Mouse (Mus musculus): ENCODE measurements around the gene Ifnab. TPM values are rescaled to one million over a fixed set of nuclear protein-coding genes. Genes with fewer than 3 reads are reported as not detected.

Gene Ifnab
- total and polyA plus RNA-seq, 2 experiments from 2014 or later = not detected

- WGBS = 29% methylated on average over 2 of the region's 2 CpGs
- Histone ChIP-seq H3K9me3 (ENCODE audit: low read length) (no peaks in the 10 kb centered on the region), H3K4me2 (ENCODE audit: low read depth) (no peak overlapping the region), H3K4me3 (ENCODE audit: low read depth, low read length) (no peak overlapping the region), H3K36me3 (ENCODE audit: insufficient read depth) (no peaks in the 10 kb centered on the region), H3K4me1 (ENCODE audit: insufficient read depth) (no peaks in the 10 kb centered on the region), H3K27me3 (ENCODE audit: insufficient read depth, low read length) (no peaks in the 10 kb centered on the region), H3K27ac (ENCODE audit: low read depth, low read length) (no peak overlapping the region), H3K9ac (no peak overlapping the region)
- no peak for TF ChIP-seq CTCF (IDR thresholded peaks at IDR 0.05; ENCODE audit: low read depth)
- ATAC-seq (no peak), DNase-seq (no peak)
Measured at GRCm38 (mm10) chr4:88642526-88642925, 48.6 kb downstream of the Ifnab start.

GRCm38 (mm10) chr4:88641077-88641831 lies 49.9 kb downstream of the Ifnab start:
- no peak overlapping the region for H3K27ac ChIP-seq (ENCODE audit: low read depth, low read length)
- no peaks in the 10 kb centered on the region for H3K36me3 ChIP-seq (ENCODE audit: insufficient read depth)
- ATAC-seq = peak; percentile 98
- no peaks in the 10 kb centered on the region for H3K27me3 ChIP-seq (ENCODE audit: insufficient read depth, low read length)
- peak; percentile 81 for TF ChIP-seq CTCF (IDR thresholded peaks at IDR 0.05; ENCODE audit: low read depth)
- peak overlapping the region; percentile 36 for H3K4me2 ChIP-seq (ENCODE audit: low read depth)
- WGBS = 8% methylated on average over 11 of the region's 11 CpGs
- H3K4me3 ChIP-seq (ENCODE audit: low read depth, low read length) = peak overlapping the region; percentile 28
- H3K9ac ChIP-seq = peak overlapping the region; percentile 15; the same call in 1 of the 2 replicates
- no peaks in the 10 kb centered on the region for H3K9me3 ChIP-seq (ENCODE audit: low read length)
- peak; percentile 90 for DNase-seq
- H3K4me1 ChIP-seq (ENCODE audit: insufficient read depth) = no peaks in the 10 kb centered on the region

GRCm38 (mm10) chr4:88640704-88641076 lies 50.5 kb downstream of the Ifnab start:
- WGBS = 52% methylated on average over 8 of the region's 8 CpGs

More at GRCm38 (mm10) chr4:88640704-88641076, 50.5 kb downstream of the Ifnab start:
- TF ChIP-seq CTCF (IDR thresholded peaks at IDR 0.05; ENCODE audit: low read depth) = no peak
- DNase-seq (no peak), ATAC-seq (no peak)
- Histone ChIP-seq H3K9ac (peak overlapping the region; percentile 15; the same call in 1 of the 2 replicates), H3K27me3 (ENCODE audit: insufficient read depth, low read length) (no peaks in the 10 kb centered on the region), H3K4me3 (ENCODE audit: low read depth, low read length) (peak overlapping the region; percentile 28), H3K4me2 (ENCODE audit: low read depth) (peak overlapping the region; percentile 36), H3K36me3 (ENCODE audit: insufficient read depth) (no peaks in the 10 kb centered on the region), H3K9me3 (ENCODE audit: low read length) (no peaks in the 10 kb centered on the region), H3K27ac (ENCODE audit: low read depth, low read length) (no peak overlapping the region), H3K4me1 (ENCODE audit: insufficient read depth) (no peaks in the 10 kb centered on the region)

Other genes with a start within 250 kb of the Ifnab start
Only the 30 nearest of the 32 such genes appear.
- gene Ifna15, start 133.1 kb downstream of the Ifnab start, total RNA-seq (2014; rRNA removed) = not detected in 2 replicates
- not detected in 2 replicates for gene Ifna15, start 133.1 kb downstream of the Ifnab start, polyA plus RNA-seq (2015; fragmentation: Nextera tagmentation; extraction: Ambion mirVana)
- gene Ifna14, start 119.6 kb downstream of the Ifnab start, total RNA-seq (2014; rRNA removed) = not detected in 2 replicates
- gene Ifna14, start 119.6 kb downstream of the Ifnab start, polyA plus RNA-seq (2015; fragmentation: Nextera tagmentation; extraction: Ambion mirVana) = not detected in 2 replicates
- gene Ifna9, start 99.0 kb downstream of the Ifnab start, total RNA-seq (2014; rRNA removed) = not detected in 2 replicates
- not detected in 2 replicates for gene Ifna9, start 99.0 kb downstream of the Ifnab start, polyA plus RNA-seq (2015; fragmentation: Nextera tagmentation; extraction: Ambion mirVana)
- gene Ifna12, start 88.0 kb downstream of the Ifnab start, total RNA-seq (2014; rRNA removed) = not detected in 2 replicates
- not detected in 2 replicates for gene Ifna12, start 88.0 kb downstream of the Ifnab start, polyA plus RNA-seq (2015; fragmentation: Nextera tagmentation; extraction: Ambion mirVana)
- gene C87499, start 56.9 kb downstream of the Ifnab start, total RNA-seq (2014; rRNA removed) = not detected in 2 replicates
- gene C87499, start 56.9 kb downstream of the Ifnab start, polyA plus RNA-seq (2015; fragmentation: Nextera tagmentation; extraction: Ambion mirVana) = not detected in 2 replicates
- not detected in 2 replicates for gene Ifna13, start 46.9 kb downstream of the Ifnab start, total RNA-seq (2014; rRNA removed)
- not detected in 2 replicates for gene Ifna13, start 46.9 kb downstream of the Ifnab start, polyA plus RNA-seq (2015; fragmentation: Nextera tagmentation; extraction: Ambion mirVana)
- gene Ifna16, start 14.4 kb downstream of the Ifnab start, total RNA-seq (2014; rRNA removed) = not detected in 2 replicates
- gene Ifna16, start 14.4 kb downstream of the Ifnab start, polyA plus RNA-seq (2015; fragmentation: Nextera tagmentation; extraction: Ambion mirVana) = not detected in 2 replicates
- gene Ifna2, start 7.4 kb downstream of the Ifnab start, total RNA-seq (2014; rRNA removed) = not detected in 2 replicates
- not detected in 2 replicates for gene Ifna2, start 7.4 kb downstream of the Ifnab start, polyA plus RNA-seq (2015; fragmentation: Nextera tagmentation; extraction: Ambion mirVana)
- gene Gm26566, start 30.4 kb upstream of the Ifnab start, total RNA-seq (2014; rRNA removed) = 1.2 and 2.9 TPM in 2 replicates
- 0.84 and 1.1 TPM in 2 replicates for gene Gm26566, start 30.4 kb upstream of the Ifnab start, polyA plus RNA-seq (2015; fragmentation: Nextera tagmentation; extraction: Ambion mirVana)
- gene Klhl9, start 31.1 kb upstream of the Ifnab start, total RNA-seq (2014; rRNA removed) = 171 and 176 TPM in 2 replicates
- gene Klhl9, start 31.1 kb upstream of the Ifnab start, polyA plus RNA-seq (2015; fragmentation: Nextera tagmentation; extraction: Ambion mirVana) = 65.8 and 78.1 TPM in 2 replicates
- gene Gm13271, start 63.5 kb upstream of the Ifnab start, total RNA-seq (2014; rRNA removed) = not detected in 2 replicates
- gene Gm13271, start 63.5 kb upstream of the Ifnab start, polyA plus RNA-seq (2015; fragmentation: Nextera tagmentation; extraction: Ambion mirVana) = not detected in 2 replicates
- gene Gm13283, start 68.8 kb upstream of the Ifnab start, total RNA-seq (2014; rRNA removed) = not detected in 2 replicates
- not detected in 2 replicates for gene Gm13283, start 68.8 kb upstream of the Ifnab start, polyA plus RNA-seq (2015; fragmentation: Nextera tagmentation; extraction: Ambion mirVana)
- not detected in 2 replicates for gene Gm13290, start 82.5 kb upstream of the Ifnab start, total RNA-seq (2014; rRNA removed)
- not detected in 2 replicates for gene Gm13290, start 82.5 kb upstream of the Ifnab start, polyA plus RNA-seq (2015; fragmentation: Nextera tagmentation; extraction: Ambion mirVana)
- gene Gm13289, start 85.6 kb upstream of the Ifnab start, total RNA-seq (2014; rRNA removed) = not detected in 2 replicates
- not detected in 2 replicates for gene Gm13289, start 85.6 kb upstream of the Ifnab start, polyA plus RNA-seq (2015; fragmentation: Nextera tagmentation; extraction: Ambion mirVana)
- gene Gm13272, start 88.5 kb upstream of the Ifnab start, total RNA-seq (2014; rRNA removed) = not detected in 2 replicates
- not detected in 2 replicates for gene Gm13272, start 88.5 kb upstream of the Ifnab start, polyA plus RNA-seq (2015; fragmentation: Nextera tagmentation; extraction: Ambion mirVana)
- gene Ifnz, start 90.8 kb upstream of the Ifnab start, total RNA-seq (2014; rRNA removed) = 0.33 TPM in 1 of 2 replicates, not detected in the other
- gene Ifnz, start 90.8 kb upstream of the Ifnab start, polyA plus RNA-seq (2015; fragmentation: Nextera tagmentation; extraction: Ambion mirVana) = not detected in 2 replicates
- gene Gm13276, start 94.3 kb upstream of the Ifnab start, total RNA-seq (2014; rRNA removed) = not detected in 2 replicates
- not detected in 2 replicates for gene Gm13276, start 94.3 kb upstream of the Ifnab start, polyA plus RNA-seq (2015; fragmentation: Nextera tagmentation; extraction: Ambion mirVana)
- not detected in 2 replicates for gene Gm13277, start 97.3 kb upstream of the Ifnab start, total RNA-seq (2014; rRNA removed)
- not detected in 2 replicates for gene Gm13277, start 97.3 kb upstream of the Ifnab start, polyA plus RNA-seq (2015; fragmentation: Nextera tagmentation; extraction: Ambion mirVana)
- gene Gm13278, start 100.2 kb upstream of the Ifnab start, total RNA-seq (2014; rRNA removed) = not detected in 2 replicates
- not detected in 2 replicates for gene Gm13278, start 100.2 kb upstream of the Ifnab start, polyA plus RNA-seq (2015; fragmentation: Nextera tagmentation; extraction: Ambion mirVana)
- gene Gm13275, start 103.1 kb upstream of the Ifnab start, total RNA-seq (2014; rRNA removed) = not detected in 2 replicates
- not detected in 2 replicates for gene Gm13275, start 103.1 kb upstream of the Ifnab start, polyA plus RNA-seq (2015; fragmentation: Nextera tagmentation; extraction: Ambion mirVana)
- not detected in 2 replicates for gene Gm13279, start 106.0 kb upstream of the Ifnab start, total RNA-seq (2014; rRNA removed)
- gene Gm13279, start 106.0 kb upstream of the Ifnab start, polyA plus RNA-seq (2015; fragmentation: Nextera tagmentation; extraction: Ambion mirVana) = not detected in 2 replicates
- not detected in 2 replicates for gene Gm13285, start 108.3 kb upstream of the Ifnab start, total RNA-seq (2014; rRNA removed)
- gene Gm13285, start 108.3 kb upstream of the Ifnab start, polyA plus RNA-seq (2015; fragmentation: Nextera tagmentation; extraction: Ambion mirVana) = not detected in 2 replicates
- not detected in 2 replicates for gene Gm13287, start 111.9 kb upstream of the Ifnab start, total RNA-seq (2014; rRNA removed)
- gene Gm13287, start 111.9 kb upstream of the Ifnab start, polyA plus RNA-seq (2015; fragmentation: Nextera tagmentation; extraction: Ambion mirVana) = not detected in 2 replicates
- gene Gm13288, start 114.2 kb upstream of the Ifnab start, total RNA-seq (2014; rRNA removed) = not detected in 2 replicates
- not detected in 2 replicates for gene Gm13288, start 114.2 kb upstream of the Ifnab start, polyA plus RNA-seq (2015; fragmentation: Nextera tagmentation; extraction: Ambion mirVana)
- gene Ifna7, start 124.9 kb upstream of the Ifnab start, total RNA-seq (2014; rRNA removed) = not detected in 2 replicates
- gene Ifna7, start 124.9 kb upstream of the Ifnab start, polyA plus RNA-seq (2015; fragmentation: Nextera tagmentation; extraction: Ambion mirVana) = not detected in 2 replicates
- gene Ifna11, start 128.6 kb upstream of the Ifnab start, total RNA-seq (2014; rRNA removed) = not detected in 2 replicates
- gene Ifna11, start 128.6 kb upstream of the Ifnab start, polyA plus RNA-seq (2015; fragmentation: Nextera tagmentation; extraction: Ambion mirVana) = not detected in 2 replicates
- gene Ifna6, start 136.1 kb upstream of the Ifnab start, total RNA-seq (2014; rRNA removed) = not detected in 2 replicates
- gene Ifna6, start 136.1 kb upstream of the Ifnab start, polyA plus RNA-seq (2015; fragmentation: Nextera tagmentation; extraction: Ambion mirVana) = not detected in 2 replicates
- not detected in 2 replicates for gene Ifna5, start 144.2 kb upstream of the Ifnab start, total RNA-seq (2014; rRNA removed)
- gene Ifna5, start 144.2 kb upstream of the Ifnab start, polyA plus RNA-seq (2015; fragmentation: Nextera tagmentation; extraction: Ambion mirVana) = not detected in 2 replicates
- not detected in 2 replicates for gene Ifna4, start 150.5 kb upstream of the Ifnab start, total RNA-seq (2014; rRNA removed)
- not detected in 2 replicates for gene Ifna4, start 150.5 kb upstream of the Ifnab start, polyA plus RNA-seq (2015; fragmentation: Nextera tagmentation; extraction: Ambion mirVana)
- gene Ifna1, start 158.7 kb upstream of the Ifnab start, total RNA-seq (2014; rRNA removed) = not detected in 2 replicates
- gene Ifna1, start 158.7 kb upstream of the Ifnab start, polyA plus RNA-seq (2015; fragmentation: Nextera tagmentation; extraction: Ambion mirVana) = not detected in 2 replicates